Comparison of ENCODE assay signal across 8 mouse cellular contexts in genomic region chr13:95374701-95375553, GRCm38 (mm10). TPM values are rescaled to one million over a fixed set of nuclear protein-coding genes. Genes with fewer than 3 reads are reported as not detected.
DNase-seq lines count a peak whose midpoint lies in the region; ATAC-seq lines count a peak whose summit lies in the region.

Gene Aggf1 (minus strand): TSS chr13:95375352.

- peaks cover 12% of the 10 kb centered on the region for H3K36me3 ChIP-seq in heart, embryonic 14.5 days (ENCODE audit: control insufficient read depth, insufficient read depth, low read length)
- H3K36me3 ChIP-seq in liver, embryonic 13.5 days = peaks cover 19% of the 10 kb centered on the region
- H3K36me3 ChIP-seq in stomach, embryonic 16.5 days (ENCODE audit: control insufficient read depth, insufficient read depth, low read length) = no peaks in the 10 kb centered on the region

- peak within 1 kb of the TSS; percentile 84 to 99 for H3K4me3 ChIP-seq in heart, embryonic 14.5 days (ENCODE audit: control insufficient read depth in 1 of 2, insufficient read depth in 1 of 2, low read depth in 1 of 2, low read length in 2 of 2)
- H3K4me3 ChIP-seq in liver, embryonic 13.5 days (replicated peaks) = peak within 1 kb of the TSS; percentile 99
- H3K4me3 ChIP-seq in stomach, embryonic 16.5 days (replicated peaks; ENCODE audit: low read length) = peak within 1 kb of the TSS; percentile 99

- H3K9ac ChIP-seq in heart, embryonic 14.5 days (ENCODE audit: low read length) = peak within 1 kb of the TSS; percentile 91
- H3K9ac ChIP-seq in liver, embryonic 13.5 days = peak within 1 kb of the TSS; percentile 97
- peak within 1 kb of the TSS; percentile 97 for H3K9ac ChIP-seq in stomach, embryonic 16.5 days (ENCODE audit: low read length)

- DNase-seq in c-Kit-negative CD71-positive TER-119-positive erythroid progenitor cells, embryonic 14.5 days (ENCODE audit: low read depth, low spot score) = peak; percentile 85
- DNase-seq in fibroblast of lung, adult 2 months (ENCODE audit: low read depth) = peak; percentile 74
- peak; percentile 94 for DNase-seq in kidney, postnatal 14 days
- DNase-seq in liver, embryonic 13.5 days = peak; percentile 85
- peak; percentile 88 for DNase-seq in neural tube, embryonic 10.5 days (ENCODE audit: extremely low spot score, low spot score)

- H3K27me3 ChIP-seq in heart, embryonic 14.5 days (ENCODE audit: control insufficient read depth, insufficient read depth, low read length) = no peaks in the 10 kb centered on the region
- no peaks in the 10 kb centered on the region for H3K27me3 ChIP-seq in liver, embryonic 13.5 days
- H3K27me3 ChIP-seq in stomach, embryonic 16.5 days (ENCODE audit: control insufficient read depth, insufficient read depth, low read length) = no peaks in the 10 kb centered on the region

- H3K4me2 ChIP-seq in heart, embryonic 14.5 days (ENCODE audit: low read length) = peak within 1 kb of the TSS; percentile 83
- peak within 1 kb of the TSS; percentile 84 for H3K4me2 ChIP-seq in liver, embryonic 13.5 days
- H3K4me2 ChIP-seq in stomach, embryonic 16.5 days (ENCODE audit: low read depth, low read length) = peak within 1 kb of the TSS; percentile 72

- WGBS in heart, embryonic 14.5 days = under 1% methylated on average over 79 of the region's 86 CpGs
- WGBS in liver, embryonic 13.5 days (ENCODE audit: insufficient replicate concordance) = under 1% methylated on average over 86 of the region's 86 CpGs
- under 1% methylated on average over 86 of the region's 86 CpGs for WGBS in stomach, embryonic 16.5 days

- H3K9me3 ChIP-seq in heart, embryonic 14.5 days (ENCODE audit: control insufficient read depth, low read length) = no peaks in the 10 kb centered on the region
- H3K9me3 ChIP-seq in liver, embryonic 13.5 days (replicated peaks) = no peaks in the 10 kb centered on the region
- H3K9me3 ChIP-seq in stomach, embryonic 16.5 days (replicated peaks; ENCODE audit: control insufficient read depth, low read length) = no peaks in the 10 kb centered on the region

- peak; percentile 98 for ATAC-seq in CD4-positive, CD25-positive, alpha-beta regulatory T cell, adult 4 months
- peak; percentile 89 for ATAC-seq in heart, embryonic 14.5 days (ENCODE audit: insufficient number of reproducible peaks, insufficient read depth, low FRiP score, low read depth)
- peak; percentile 94 for ATAC-seq in liver, embryonic 13.5 days (ENCODE audit: low read depth)
- peak; percentile 95 for ATAC-seq in stomach, embryonic 16.5 days (ENCODE audit: insufficient read depth, low FRiP score)

- peaks cover 8 to 23% of the 10 kb centered on the region in 2 experiments for H3K4me1 ChIP-seq in heart, embryonic 14.5 days (ENCODE audit: control insufficient read depth in 2 of 2, insufficient read depth in 2 of 2, low read length in 2 of 2)
- H3K4me1 ChIP-seq in liver, embryonic 13.5 days (replicated peaks) = peaks cover 22% of the 10 kb centered on the region
- H3K4me1 ChIP-seq in stomach, embryonic 16.5 days (ENCODE audit: control insufficient read depth, insufficient read depth, low read length) = peaks cover 10% of the 10 kb centered on the region

- peak within 1 kb of the TSS; percentile 66 to 80; a peak in 3 of 4 replicates for H3K27ac ChIP-seq in heart, embryonic 14.5 days (replicated peaks in 1 of 2; ENCODE audit: control insufficient read depth in 1 of 2, insufficient read depth in 1 of 2, low read depth in 2 of 2, low read length in 2 of 2)
- peak within 1 kb of the TSS; percentile 93 for H3K27ac ChIP-seq in liver, embryonic 13.5 days
- peak within 1 kb of the TSS; percentile 91 for H3K27ac ChIP-seq in stomach, embryonic 16.5 days (ENCODE audit: low read length)

RNA-seq across cellular contexts. Expression of gene Aggf1, which starts in this region (rescaled TPM):
- polyA plus RNA-seq in CD4-positive, CD25-positive, alpha-beta regulatory T cell, adult 4 months (2017; shearing (Covaris generic)) = 10 to 100 TPM in 1 of 2 experiments, 1 to 10 TPM in 1; 9.9 to 13.6 TPM
- 27.5 and 27.8 TPM in 2 replicates for polyA plus RNA-seq in heart, embryonic 14.5 days (2014; fragmentation: Nextera tagmentation; extraction: Ambion mirVana)
- 19.8 and 22.1 TPM in 2 replicates for polyA plus RNA-seq in liver, embryonic 13.5 days (2015; fragmentation: Nextera tagmentation; extraction: Ambion mirVana)
- 21.6 and 23.5 TPM in 2 replicates for polyA plus RNA-seq in stomach, embryonic 16.5 days (2015; fragmentation: Nextera tagmentation; extraction: Ambion mirVana)

Comparison
In these comparisons a context has a peak if more than half of its experiments do, and no peak if none do; other contexts are left out.
1. Peak in every context shown above with its lines: DNase-seq, ATAC-seq, H3K4me3 ChIP-seq and H3K27ac ChIP-seq.